Mouse (Mus musculus) C2C12 (cell line): ENCODE data around the gene Etnk1.

Source experiments
- CEBPB ChIP-seq: IDR thresholded peaks from one replicate; pipeline ENCODE4 v1.6.1; 2011; ENCODE audit warnings: low read depth, mild to moderate bottlenecking, control low read depth, moderate library complexity
- CTCF ChIP-seq: IDR thresholded peaks from one replicate; pipeline ENCODE4 v1.5.1; 2011; ENCODE audit not compliant: control insufficient read depth, insufficient read depth, insufficient read length
- FOSL1 ChIP-seq: IDR thresholded peaks from one replicate; pipeline ENCODE4 v1.8.0; 2011; ENCODE audit warnings: mild to moderate bottlenecking, low read length; ENCODE audit not compliant: poor library complexity, insufficient read depth, severe bottlenecking
- MAX ChIP-seq: IDR thresholded peaks from one replicate; pipeline ENCODE4 v1.6.1; 2011; ENCODE audit warnings: mild to moderate bottlenecking, control low read depth
- MYOD1 ChIP-seq: IDR thresholded peaks from one replicate; pipeline ENCODE4 v1.6.1; 2011; ENCODE audit warnings: low read depth; ENCODE audit not compliant: control insufficient read depth, insufficient read length
- MYOG ChIP-seq: IDR thresholded peaks from one replicate; pipeline ENCODE4 v1.6.1; 2011; ENCODE audit not compliant: control insufficient read depth, insufficient read length; ENCODE audit errors: extremely low read depth
- USF1 ChIP-seq: IDR thresholded peaks from one replicate; pipeline ENCODE4 v1.6.1; 2011; ENCODE audit warnings: low read depth, mild to moderate bottlenecking, control low read depth, moderate library complexity

GRCm38 (mm10) chr6:143184099-143184498 is 17.1 kb downstream of the Etnk1 start:
- no peak for TF ChIP-seq CEBPB
- TF ChIP-seq CTCF = no peak
- no peak for TF ChIP-seq MAX
- TF ChIP-seq USF1 = no peak
- TF ChIP-seq MYOD1 = no peak
- no peak for TF ChIP-seq MYOG
- TF ChIP-seq FOSL1 = no peak
